Mouse (Mus musculus): ENCODE results near the gene Tmem63c.

- no peak for TF ChIP-seq ZNF384 (IDR thresholded peaks at IDR 0.05; ENCODE audit: low read depth, low read length)
- no peak for TF ChIP-seq EP300 (IDR thresholded peaks at IDR 0.05; ENCODE audit: low read depth in 1 of 2, low read length in 2 of 2)
- no peak for TF ChIP-seq HCFC1 (IDR thresholded peaks at IDR 0.05; ENCODE audit: low read depth, low read length)
- TF ChIP-seq MAX (IDR thresholded peaks at IDR 0.05; ENCODE audit: low read length): no peak
- no peak for TF ChIP-seq JUND (IDR thresholded peaks at IDR 0.05; ENCODE audit: low read depth, low read length)
- no peak for TF ChIP-seq GABPA (IDR thresholded peaks at IDR 0.05; ENCODE audit: low read depth, low read length)
- TF ChIP-seq USF1 (IDR thresholded peaks at IDR 0.05; ENCODE audit: low read depth, low read length): no peak
- no peak for TF ChIP-seq CHD2 (IDR thresholded peaks at IDR 0.05; ENCODE audit: low read length)
- no peak for TF ChIP-seq CTCF (IDR thresholded peaks at IDR 0.05 in 2 of 3, conservative IDR thresholded peaks at IDR 0.05 in 1 of 3; ENCODE audit: control insufficient read depth in 1 of 3, insufficient read depth in 1 of 3, low read depth in 2 of 3, low read length in 3 of 3, poor library complexity in 1 of 3, severe bottlenecking in 1 of 3)
- no peak for TF ChIP-seq POLR2A (IDR thresholded peaks at IDR 0.05; ENCODE audit: control insufficient read depth in 1 of 2, insufficient read depth in 1 of 2, low read depth in 1 of 2, low read length in 2 of 2, poor library complexity in 1 of 2)
These were observed 111.6 kb downstream of the Tmem63c start for GRCm38 (mm10) chr12:87132784-87133183.

Data from MEL (cell line).